Mouse (Mus musculus): ENCODE data around the gene Pspn. TPM values are rescaled to one million over a fixed set of nuclear protein-coding genes. Genes with fewer than 3 reads are reported as not detected.
A peak's percentile ranks its signal among the peaks of the same experiment; 100 is the strongest.

Gene Pspn
- polyA plus RNA-seq, 1 experiment from 2014 or later = not detected

GRCm38 (mm10) chr17:56990115-56990746, 9.6 kb downstream of the Pspn start, which contains the start of gene Clpp:
Clpp (plus strand) TSS chr17:56990305.
- peak within 1 kb of the TSS; percentile 86 for H3K9ac ChIP-seq
- no peaks in the 10 kb centered on the region for H3K9me3 ChIP-seq
- peak within 1 kb of the TSS; percentile 88 for H3K4me3 ChIP-seq
- WGBS = under 1% methylated on average over 52 of the region's 52 CpGs
- peaks cover 7% of the 10 kb centered on the region for H3K4me1 ChIP-seq
- H3K27ac ChIP-seq = peak within 1 kb of the TSS; percentile 70
- H3K4me2 ChIP-seq (replicated peaks) = peak within 1 kb of the TSS; percentile 78
- peaks cover 37% of the 10 kb centered on the region for H3K36me3 ChIP-seq
- no peaks in the 10 kb centered on the region for H3K27me3 ChIP-seq
- ATAC-seq (ENCODE audit: low FRiP score, low read depth) = peak; percentile 97

DNA sequence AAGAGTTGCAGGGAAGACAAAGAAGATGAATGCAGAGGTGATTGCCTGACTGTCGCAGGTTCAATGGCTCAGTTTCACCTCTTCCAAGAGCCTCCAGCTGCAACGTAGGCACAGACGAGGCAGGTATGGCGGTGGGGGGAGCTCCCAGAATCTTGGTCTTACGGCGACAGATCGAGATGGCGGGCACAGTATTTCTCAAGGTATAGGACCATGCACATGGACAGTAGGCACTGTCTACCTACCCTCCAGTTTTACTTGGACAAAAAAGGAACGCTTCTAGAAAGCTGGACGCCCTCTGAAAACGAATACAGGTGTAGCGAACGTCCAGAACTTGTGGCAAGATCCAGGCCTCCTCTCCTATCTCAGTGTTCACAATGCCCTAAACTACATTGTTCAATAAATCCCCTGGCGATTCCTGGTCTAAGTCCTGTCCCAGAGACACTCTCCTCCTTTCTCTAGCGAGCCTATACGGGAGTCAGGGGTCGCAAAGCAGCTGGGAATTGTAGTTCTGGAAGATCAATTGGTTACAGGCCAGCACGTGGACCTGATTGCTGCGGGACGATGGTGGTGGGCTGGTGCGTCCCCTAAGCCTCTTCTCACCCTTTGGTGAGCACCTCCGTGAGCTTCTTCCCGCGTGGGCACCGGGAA, 10.2 kb downstream of the Pspn start:
- Histone ChIP-seq H3K4me2 (replicated peaks) (peak overlapping the region; percentile 78), H3K4me3 (peak overlapping the region; percentile 88), H3K4me1 (peaks cover 7% of the 10 kb centered on the region), H3K27ac (peak overlapping the region; percentile 70; the same call in 1 of the 2 replicates), H3K36me3 (peaks cover 31% of the 10 kb centered on the region), H3K27me3 (no peaks in the 10 kb centered on the region), H3K9ac (peak overlapping the region; percentile 68), H3K9me3 (no peaks in the 10 kb centered on the region)
- 3% methylated on average over 25 of the region's 25 CpGs for WGBS
- peak; percentile 92 for ATAC-seq (ENCODE audit: low FRiP score, low read depth)

DNA sequence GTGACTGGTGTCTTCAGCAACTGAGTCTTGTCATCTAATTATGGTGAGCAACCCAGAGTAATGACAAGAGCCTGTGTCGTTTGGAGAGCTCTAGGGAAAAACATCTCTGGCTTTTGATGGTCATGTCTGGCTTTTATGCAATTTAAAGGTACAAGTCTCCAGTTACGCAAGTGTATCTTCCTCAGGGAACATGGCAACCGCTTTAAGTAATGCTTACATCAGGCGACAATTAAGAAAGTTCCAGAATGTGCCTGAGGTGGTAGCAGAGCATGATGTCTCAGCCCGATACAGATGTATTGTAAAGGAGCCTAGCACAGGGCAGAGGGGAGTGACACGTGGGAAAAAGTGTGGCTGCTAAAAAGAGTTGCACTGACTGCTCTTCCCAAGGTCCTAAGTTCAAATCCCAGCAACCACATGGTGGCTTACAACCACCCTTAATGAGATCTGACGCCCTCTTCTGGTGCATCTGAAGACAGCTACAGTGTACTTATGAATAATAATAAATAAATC, 10.8 kb downstream of the Pspn start:
- no peaks in the 10 kb centered on the region for H3K9me3 ChIP-seq
- WGBS = 71% methylated on average over 7 of the region's 7 CpGs
- peaks cover 7% of the 10 kb centered on the region for H3K4me1 ChIP-seq
- H3K9ac ChIP-seq = no peak overlapping the region
- H3K4me2 ChIP-seq (replicated peaks) = peak overlapping the region; percentile 78
- H3K27ac ChIP-seq = no peak overlapping the region
- no peaks in the 10 kb centered on the region for H3K27me3 ChIP-seq
- H3K36me3 ChIP-seq = peaks cover 24% of the 10 kb centered on the region
- ATAC-seq (ENCODE audit: low FRiP score, low read depth) = no peak
- H3K4me3 ChIP-seq = peak overlapping the region; percentile 88

DNA sequence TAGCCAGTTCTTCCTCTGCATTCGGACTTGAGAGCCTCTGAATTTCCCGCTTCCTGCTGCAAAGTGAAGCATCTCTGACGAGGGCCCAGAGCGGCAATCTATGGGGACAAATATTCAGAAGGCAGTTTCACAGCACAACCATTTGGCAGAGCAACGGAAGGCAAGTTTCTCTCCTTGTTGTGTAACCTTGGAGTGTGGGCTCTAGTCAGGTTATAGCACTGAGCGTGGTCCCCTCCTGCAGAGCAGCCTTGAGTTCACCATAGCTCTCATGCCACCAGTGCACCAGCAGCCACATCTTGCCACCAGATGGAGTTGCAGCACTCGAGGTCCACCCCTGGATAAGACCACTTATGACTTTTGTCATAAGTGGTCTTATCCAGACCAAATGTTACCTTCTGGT, 11.4 kb downstream of the Pspn start:
- WGBS = 80% methylated on average over 7 of the region's 7 CpGs

DNA sequence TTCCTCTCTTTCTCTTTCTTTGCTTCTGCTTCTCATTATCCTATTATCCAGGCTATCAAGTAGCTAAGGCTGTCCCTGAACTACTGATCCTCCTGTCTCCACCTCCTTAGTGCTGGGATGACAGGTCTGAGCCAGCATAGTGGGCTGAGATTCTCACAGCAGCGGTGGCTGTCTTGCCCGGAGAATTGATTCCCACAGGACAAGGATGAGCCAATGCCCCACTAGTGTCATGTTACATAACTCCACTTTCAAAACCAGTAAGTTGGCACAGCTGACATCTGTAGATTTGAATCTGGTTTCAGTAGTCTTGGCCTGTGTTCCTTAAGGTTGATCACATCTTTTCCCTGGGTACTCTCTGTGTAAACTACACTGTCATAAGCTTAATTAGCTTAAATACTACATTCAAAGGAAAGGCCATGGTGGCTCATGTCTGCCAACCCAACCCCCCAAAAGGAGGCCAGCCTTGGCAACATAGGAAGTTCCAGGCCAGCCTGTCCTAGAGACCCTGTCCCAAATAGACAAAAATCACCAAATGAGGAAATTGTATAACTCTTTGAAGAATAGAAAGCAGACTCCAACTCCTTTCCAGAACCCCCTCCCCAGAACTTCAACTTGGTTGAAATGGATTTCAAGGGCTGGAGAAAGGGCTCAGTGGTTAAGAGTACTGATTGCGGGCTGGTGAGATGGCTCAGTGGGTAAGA, 13.6 kb downstream of the Pspn start:
- H3K9ac ChIP-seq = no peak overlapping the region
- no peak overlapping the region for H3K4me2 ChIP-seq (replicated peaks)
- H3K9me3 ChIP-seq = no peaks in the 10 kb centered on the region
- H3K4me3 ChIP-seq = no peak overlapping the region
- no peak for ATAC-seq (ENCODE audit: low FRiP score, low read depth)
- no peak overlapping the region for H3K27ac ChIP-seq
- H3K36me3 ChIP-seq = no peaks in the 10 kb centered on the region
- H3K27me3 ChIP-seq = no peaks in the 10 kb centered on the region
- peaks cover 6% of the 10 kb centered on the region for H3K4me1 ChIP-seq
- 89% methylated on average over 3 of the region's 3 CpGs for whole genome bisulfite sequencing

More for the DNA sequence above, 11.4 kb downstream of the Pspn start:
- H3K4me2 ChIP-seq (replicated peaks) = no peak overlapping the region
- peaks cover 19% of the 10 kb centered on the region for H3K36me3 ChIP-seq
- no peak overlapping the region for H3K27ac ChIP-seq
- H3K4me1 ChIP-seq = peaks cover 7% of the 10 kb centered on the region
- no peaks in the 10 kb centered on the region for H3K9me3 ChIP-seq
- ATAC-seq (ENCODE audit: low FRiP score, low read depth) = no peak
- H3K4me3 ChIP-seq = no peak overlapping the region
- no peak overlapping the region for H3K9ac ChIP-seq
- no peaks in the 10 kb centered on the region for H3K27me3 ChIP-seq

DNA sequence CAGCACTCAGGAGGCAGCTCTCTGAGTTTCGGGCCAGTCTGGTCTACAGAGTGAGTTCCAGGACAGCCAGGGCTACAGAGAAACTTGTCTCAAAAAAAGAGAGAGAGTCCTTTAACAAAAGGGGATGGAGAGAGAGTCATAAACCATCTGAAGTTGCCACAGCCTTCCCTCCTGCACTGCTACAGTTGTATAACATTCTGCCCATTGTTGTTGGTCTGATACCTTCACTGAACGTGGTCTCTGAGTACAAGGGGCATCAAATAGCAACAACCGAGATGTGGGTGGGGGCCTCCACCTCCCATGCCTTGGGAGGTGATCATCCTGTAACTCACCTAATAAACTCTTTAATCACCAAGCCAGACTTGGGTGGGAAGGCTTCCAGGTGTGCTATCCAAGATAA, 14.2 kb downstream of the Pspn start:
- no peak overlapping the region for H3K27ac ChIP-seq
- no peak for ATAC-seq (ENCODE audit: low FRiP score, low read depth)
- WGBS = 66% methylated on average over 3 of the region's 3 CpGs
- no peaks in the 10 kb centered on the region for H3K27me3 ChIP-seq
- H3K9me3 ChIP-seq = no peaks in the 10 kb centered on the region
- H3K9ac ChIP-seq = no peak overlapping the region
- no peaks in the 10 kb centered on the region for H3K4me1 ChIP-seq
- H3K4me2 ChIP-seq (replicated peaks) = no peak overlapping the region
- H3K36me3 ChIP-seq = no peaks in the 10 kb centered on the region
- no peak overlapping the region for H3K4me3 ChIP-seq

DNA sequence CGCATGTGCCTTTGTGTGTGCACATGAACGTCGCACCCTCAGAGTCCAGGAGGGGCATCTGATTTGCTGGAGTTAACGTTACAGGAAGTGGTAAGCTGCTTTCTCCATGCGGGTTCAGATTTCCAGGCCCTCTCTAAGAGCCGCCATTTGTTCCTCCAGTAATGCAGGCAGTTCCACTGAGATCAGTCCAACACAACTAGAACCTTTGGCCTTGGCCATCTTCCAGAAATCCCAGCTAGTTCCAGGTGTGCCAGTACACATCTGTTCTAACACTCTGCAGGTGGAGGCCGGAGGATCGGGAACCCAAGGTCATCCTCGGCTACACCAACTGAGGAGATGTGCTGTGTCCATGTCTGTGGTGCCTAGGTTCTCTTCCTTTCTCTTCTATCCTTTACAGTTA, 14.9 kb downstream of the Pspn start:
- Histone ChIP-seq H3K4me2 (replicated peaks) (no peak overlapping the region), H3K4me3 (no peak overlapping the region), H3K36me3 (no peaks in the 10 kb centered on the region), H3K27me3 (no peaks in the 10 kb centered on the region), H3K9ac (no peak overlapping the region; the same call in 1 of the 2 replicates), H3K9me3 (no peaks in the 10 kb centered on the region), H3K4me1 (no peaks in the 10 kb centered on the region), H3K27ac (no peak overlapping the region)
- WGBS = 72% methylated on average over 9 of the region's 9 CpGs
- ATAC-seq (ENCODE audit: low FRiP score, low read depth) = no peak

GRCm38 (mm10) chr17:56982013-56982412, 17.8 kb downstream of the Pspn start, which contains the start of gene Acer1:
Acer1 (minus strand) TSS chr17:56982126.
- Histone ChIP-seq H3K4me3 (no peak within 1 kb of the TSS), H3K27ac (no peak within 1 kb of the TSS), H3K9me3 (no peaks in the 10 kb centered on the region), H3K4me1 (peaks cover 6% of the 10 kb centered on the region), H3K27me3 (no peaks in the 10 kb centered on the region), H3K4me2 (replicated peaks) (no peak within 1 kb of the TSS), H3K9ac (no peak within 1 kb of the TSS), H3K36me3 (no peaks in the 10 kb centered on the region)
- no peak for ATAC-seq (ENCODE audit: low FRiP score, low read depth)
- 74% methylated on average over 5 of the region's 5 CpGs for WGBS

GRCm38 (mm10) chr17:56981049-56981448, 18.8 kb downstream of the Pspn start:
- no peaks in the 10 kb centered on the region for H3K27me3 ChIP-seq
- no peaks in the 10 kb centered on the region for H3K9me3 ChIP-seq
- no peaks in the 10 kb centered on the region for H3K36me3 ChIP-seq
- peaks cover 6% of the 10 kb centered on the region for H3K4me1 ChIP-seq
- WGBS = 61% methylated on average over 7 of the region's 7 CpGs
- no peak overlapping the region for H3K4me3 ChIP-seq
- no peak overlapping the region for H3K9ac ChIP-seq
- H3K4me2 ChIP-seq (replicated peaks) = no peak overlapping the region
- H3K27ac ChIP-seq = no peak overlapping the region
- ATAC-seq (ENCODE audit: low FRiP score, low read depth) = no peak

GRCm38 (mm10) chr17:56979524-56979923, 20.3 kb downstream of the Pspn start:
- Histone ChIP-seq H3K27me3 (no peaks in the 10 kb centered on the region), H3K4me3 (no peak overlapping the region), H3K9me3 (no peaks in the 10 kb centered on the region), H3K4me2 (replicated peaks) (no peak overlapping the region), H3K36me3 (no peaks in the 10 kb centered on the region), H3K4me1 (peaks cover 6% of the 10 kb centered on the region), H3K27ac (no peak overlapping the region), H3K9ac (no peak overlapping the region)
- 21% methylated on average over 6 of the region's 8 CpGs for WGBS
- no peak for ATAC-seq (ENCODE audit: low FRiP score, low read depth)

DNA sequence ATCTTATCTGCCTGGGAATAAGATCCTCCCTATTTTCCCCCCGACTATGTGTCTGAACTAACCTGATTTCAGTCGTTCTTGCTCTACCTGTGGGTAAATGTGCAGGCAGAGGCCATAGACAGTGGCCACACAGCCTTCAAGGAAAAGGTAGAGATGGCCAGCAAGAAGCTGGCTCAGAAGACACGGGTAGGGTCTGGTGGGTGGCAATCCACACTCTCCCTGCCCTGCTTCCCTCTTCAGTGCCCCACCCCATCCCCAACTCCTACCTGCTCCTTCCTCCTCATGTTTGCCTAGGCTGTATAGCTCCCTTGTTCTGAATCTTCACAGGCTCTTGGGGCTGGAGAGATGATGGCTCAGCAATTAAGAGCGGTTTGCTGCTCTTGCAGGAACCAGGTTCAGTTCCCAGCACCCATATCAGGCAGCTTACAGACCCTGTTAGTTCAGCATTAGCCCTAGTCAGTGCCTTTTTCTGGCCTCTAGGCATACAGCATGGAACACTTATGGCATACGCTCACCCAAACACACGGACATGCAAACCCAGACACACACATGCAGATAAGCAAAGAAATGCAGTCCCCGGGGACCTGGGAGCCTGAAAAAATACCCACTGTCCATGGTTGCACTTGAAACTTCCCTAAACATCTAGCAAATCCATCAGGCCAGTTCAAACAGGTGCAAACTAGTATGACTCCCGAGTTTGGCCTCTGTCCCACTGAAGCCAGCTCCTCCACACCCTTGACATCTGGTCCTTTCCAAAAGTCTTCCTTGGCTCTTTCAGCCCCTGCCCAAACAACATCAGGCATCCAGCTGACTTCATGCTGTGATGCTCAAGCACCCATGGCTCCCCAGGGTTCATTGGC, 23.1 kb downstream of the Pspn start:
- no peak overlapping the region for H3K9ac ChIP-seq
- no peak for ATAC-seq (ENCODE audit: low FRiP score, low read depth)
- no peak overlapping the region for H3K4me3 ChIP-seq
- no peak overlapping the region for H3K27ac ChIP-seq
- H3K9me3 ChIP-seq = no peaks in the 10 kb centered on the region
- WGBS = 80% methylated on average over 8 of the region's 8 CpGs
- H3K4me1 ChIP-seq = peaks cover 6% of the 10 kb centered on the region
- H3K4me2 ChIP-seq (replicated peaks) = no peak overlapping the region
- H3K36me3 ChIP-seq = no peaks in the 10 kb centered on the region
- H3K27me3 ChIP-seq = 0 out of 2 replicates have a peak, but pooled peaks cover 2% of the 10 kb centered on the region

All from limb, embryonic 13.5 days (tissue).